Mouse (Mus musculus) liver, postnatal 0 days (tissue): Measurements from ENCODE around the gene Gpha2.

ENCODE experiments used
- CTCF ChIP-seq: sonication (generic); IDR thresholded peaks from 2 replicates; pipeline ENCODE4 v1.5.1; 2016; ENCODE audit warnings: antibody characterized with exemption, low read depth
- EP300 ChIP-seq: IDR thresholded peaks from 2 replicates; pipeline ENCODE4 v1.6.1; 2016; ENCODE audit warnings: antibody characterized with exemption, low read depth, mild to moderate bottlenecking

- TF ChIP-seq EP300, result no peak
- peak; percentile 36 for TF ChIP-seq CTCF
Observed at GRCm38 (mm10) chr19:6265727-6266182, 39.6 kb downstream of the Gpha2 start.
